Mouse (Mus musculus): ENCODE measurements around the gene Kcnq5. TPM values are rescaled to one million over a fixed set of nuclear protein-coding genes. Genes with fewer than 3 reads are reported as not detected.

Kcnq5 gene
- total RNA-seq (2012; rRNA removed) (not detected in 2 replicates), polyA plus RNA-seq (2012; ENCODE audit: insufficient read depth in 1 of 2, insufficient read length in 2 of 2, low read depth in 1 of 2, low replicate concordance in 2 of 2, missing spikeins in 1 of 2) (not detected)

- Histone ChIP-seq H3K27me3 (ENCODE audit: control insufficient read depth in 1 of 2, insufficient read depth in 2 of 2, low read length in 2 of 2) (no peaks in the 10 kb centered on the region), H3K4me1 (ENCODE audit: control insufficient read depth in 1 of 2, insufficient read depth in 2 of 2, low read length in 2 of 2) (no peaks in the 10 kb centered on the region), H3K79me2 (ENCODE audit: control insufficient read depth, insufficient read depth, low read length, poor library complexity) (no peaks in the 10 kb centered on the region), H3K27ac (ENCODE audit: control insufficient read depth, low read depth, low read length) (no peak within 1 kb of the TSS), H3K36me3 (ENCODE audit: control insufficient read depth in 1 of 2, insufficient read depth in 2 of 2, low read length in 2 of 2) (no peaks in the 10 kb centered on the region), H3K9me3 (replicated peaks; ENCODE audit: insufficient read depth, low read length) (no peaks in the 10 kb centered on the region), H3K9ac (ENCODE audit: control insufficient read depth, low read depth, low read length, poor library complexity, severe bottlenecking) (no peak within 1 kb of the TSS), H3K4me3 (ENCODE audit: control insufficient read depth in 1 of 2, insufficient read depth in 1 of 2, low read depth in 2 of 2, low read length in 2 of 2) (no peak within 1 kb of the TSS)
- TF ChIP-seq USF1 (IDR thresholded peaks at IDR 0.05; ENCODE audit: low read depth, low read length) (no peak), TAL1 (IDR thresholded peaks at IDR 0.05; ENCODE audit: low read length) (no peak), TCF12 (IDR thresholded peaks at IDR 0.05; ENCODE audit: low read depth, low read length) (no peak), MYB (IDR thresholded peaks at IDR 0.05; ENCODE audit: low read depth, low read length) (no peak), POLR2A (IDR thresholded peaks at IDR 0.05; ENCODE audit: control insufficient read depth in 1 of 2, insufficient read depth in 1 of 2, low read depth in 1 of 2, low read length in 2 of 2, poor library complexity in 1 of 2) (no peak), MEF2A (IDR thresholded peaks at IDR 0.05; ENCODE audit: extremely low read depth, insufficient replicate concordance, low read depth, low read length, poor library complexity, severe bottlenecking) (no peak), ELF1 (IDR thresholded peaks at IDR 0.05; ENCODE audit: low read depth, low read length) (no peak), ZMIZ1 (IDR thresholded peaks at IDR 0.05; ENCODE audit: low read depth, low read length) (no peak), CTCF (IDR thresholded peaks at IDR 0.05 in 2 of 3, conservative IDR thresholded peaks at IDR 0.05 in 1 of 3; ENCODE audit: control insufficient read depth in 1 of 3, insufficient read depth in 1 of 3, low read depth in 2 of 3, low read length in 3 of 3, poor library complexity in 1 of 3, severe bottlenecking in 1 of 3) (no peak), MAX (IDR thresholded peaks at IDR 0.05; ENCODE audit: low read length) (no peak), SMC3 (IDR thresholded peaks at IDR 0.05; ENCODE audit: low read depth, low read length) (no peak), CHD1 (IDR thresholded peaks at IDR 0.05; ENCODE audit: low read depth, low read length) (no peak), NRF1 (IDR thresholded peaks at IDR 0.05; ENCODE audit: insufficient read depth, low read depth, low read length, poor library complexity, severe bottlenecking) (no peak), RCOR1 (IDR thresholded peaks at IDR 0.05; ENCODE audit: low read depth, low read length) (no peak), EP300 (IDR thresholded peaks at IDR 0.05; ENCODE audit: low read depth in 1 of 2, low read length in 2 of 2) (no peak), JUND (IDR thresholded peaks at IDR 0.05; ENCODE audit: low read depth, low read length) (no peak)
- DNase-seq (ENCODE audit: low read depth, low spot score), result no peak
These were observed at the start of gene Kcnq5 for GRCm38 (mm10) chr1:21961251-21962082. Gene Kcnq5 (minus strand): TSS chr1:21961942.

- Histone ChIP-seq H3K9me3 (replicated peaks; ENCODE audit: insufficient read depth, low read length) (no peaks in the 10 kb centered on the region), H3K27me3 (ENCODE audit: control insufficient read depth in 1 of 2, insufficient read depth in 2 of 2, low read length in 2 of 2) (no peaks in the 10 kb centered on the region)
- no peak for DNase-seq (ENCODE audit: low read depth, low spot score)
These were observed 18.0 kb upstream of the Kcnq5 start for GRCm38 (mm10) chr1:21979755-21980154.

More at GRCm38 (mm10) chr1:21979755-21980154, 18.0 kb upstream of the Kcnq5 start:
- TF ChIP-seq E2F4 (IDR thresholded peaks at IDR 0.05; ENCODE audit: borderline replicate concordance, low read depth, low read length) (no peak), POLR2AphosphoS2 (IDR thresholded peaks at IDR 0.05; ENCODE audit: low read length) (no peak), TAL1 (IDR thresholded peaks at IDR 0.05; ENCODE audit: low read length) (no peak), MAZ (IDR thresholded peaks at IDR 0.05; ENCODE audit: low read depth, low read length) (no peak), HCFC1 (IDR thresholded peaks at IDR 0.05; ENCODE audit: low read depth, low read length) (no peak), ZMIZ1 (IDR thresholded peaks at IDR 0.05; ENCODE audit: low read depth, low read length) (no peak), SIN3A (IDR thresholded peaks at IDR 0.05; ENCODE audit: low read length) (no peak), USF1 (IDR thresholded peaks at IDR 0.05; ENCODE audit: low read depth, low read length) (no peak), GABPA (IDR thresholded peaks at IDR 0.05; ENCODE audit: low read depth, low read length) (no peak), CTCF (IDR thresholded peaks at IDR 0.05 in 2 of 3, conservative IDR thresholded peaks at IDR 0.05 in 1 of 3; ENCODE audit: control insufficient read depth in 1 of 3, insufficient read depth in 1 of 3, low read depth in 2 of 3, low read length in 3 of 3, poor library complexity in 1 of 3, severe bottlenecking in 1 of 3) (no peak), MEF2A (IDR thresholded peaks at IDR 0.05; ENCODE audit: extremely low read depth, insufficient replicate concordance, low read depth, low read length, poor library complexity, severe bottlenecking) (no peak), EP300 (IDR thresholded peaks at IDR 0.05; ENCODE audit: low read depth in 1 of 2, low read length in 2 of 2) (no peak), MYB (IDR thresholded peaks at IDR 0.05; ENCODE audit: low read depth, low read length) (no peak), MYC (IDR thresholded peaks at IDR 0.05; ENCODE audit: low read depth, low read length) (no peak), POLR2AphosphoS5 (IDR thresholded peaks at IDR 0.05; ENCODE audit: borderline replicate concordance, low read depth, low read length) (no peak), MXI1 (IDR thresholded peaks at IDR 0.05; ENCODE audit: low read depth, low read length) (no peak), MAFK (IDR thresholded peaks at IDR 0.05; ENCODE audit: borderline replicate concordance, low read depth, low read length) (no peak), CHD2 (IDR thresholded peaks at IDR 0.05; ENCODE audit: low read length) (no peak), UBTF (IDR thresholded peaks at IDR 0.05; ENCODE audit: borderline replicate concordance, insufficient read depth, low read depth, low read length) (no peak)
- Histone ChIP-seq H3K9ac (ENCODE audit: control insufficient read depth, low read depth, low read length, poor library complexity, severe bottlenecking) (no peak overlapping the region), H3K79me2 (ENCODE audit: control insufficient read depth, insufficient read depth, low read length, poor library complexity) (no peaks in the 10 kb centered on the region), H3K27ac (ENCODE audit: control insufficient read depth, low read depth, low read length) (no peak overlapping the region), H3K4me1 (ENCODE audit: control insufficient read depth in 1 of 2, insufficient read depth in 2 of 2, low read length in 2 of 2) (no peaks in the 10 kb centered on the region), H3K4me3 (ENCODE audit: control insufficient read depth in 1 of 2, insufficient read depth in 1 of 2, low read depth in 2 of 2, low read length in 2 of 2) (no peak overlapping the region), H3K36me3 (ENCODE audit: control insufficient read depth in 1 of 2, insufficient read depth in 2 of 2, low read length in 2 of 2) (no peaks in the 10 kb centered on the region)
